Mouse (Mus musculus) liver, adult 2 months (tissue): ENCODE measurements at regions not wholly inside any gene's neighbourhood (a gene's known extent, or its start where the extent isn't known, plus 50 kb on each side); places are given as distances from the start of the nearest gene placed in this dataset.

ENCODE experiments used
- DNase-seq: peaks from one replicate; pipeline ENCODE4 v3.0.0-alpha.2; 2011; ENCODE audit warnings: low read depth, low spot score; ENCODE audit errors: extremely low read depth
- H3K27ac ChIP-seq: fragments of 200-500 bp; replicated peaks from 2 replicates; pipeline ENCODE4 v1.5.1; 2012; ENCODE audit warnings: low read depth, mild to moderate bottlenecking, control low read depth, inconsistent platforms, low read length; ENCODE audit not compliant: insufficient read depth
- H3K27me3 ChIP-seq: fragments of 200-500 bp; 2 replicates; pipeline ENCODE4 v1.6.1; 2012; ENCODE audit warnings: mild to moderate bottlenecking, moderate library complexity, low read length, inconsistent platforms; ENCODE audit not compliant: control insufficient read depth, insufficient read depth
- H3K36me3 ChIP-seq: fragments of 200-500 bp; 2 replicates; pipeline ENCODE4 v1.6.1; 2012; ENCODE audit warnings: low read length, inconsistent platforms; ENCODE audit not compliant: control insufficient read depth, insufficient read depth
- H3K4me1 ChIP-seq: fragments of 200-500 bp; 2 replicates; pipeline ENCODE4 v1.6.1; 2011; ENCODE audit warnings: low read length; ENCODE audit not compliant: control insufficient read depth, insufficient read depth
- H3K4me3 ChIP-seq: fragments of 200-500 bp; 2 replicates; pipeline ENCODE4 v1.5.1; 2011; ENCODE audit warnings: low read depth, mild to moderate bottlenecking, control low read depth, low read length, moderate library complexity; ENCODE audit not compliant: insufficient read depth
- H3K79me2 ChIP-seq: fragments of 200-500 bp; 2 replicates; pipeline ENCODE4 v1.6.1; 2012; ENCODE audit warnings: inconsistent platforms, mild to moderate bottlenecking, low read length, moderate library complexity; ENCODE audit not compliant: control insufficient read depth, insufficient read depth
- H3K9ac ChIP-seq: fragments of 200-500 bp; 2 replicates; pipeline ENCODE4 v1.6.1; 2012; ENCODE audit warnings: low read depth, mild to moderate bottlenecking, control low read depth, inconsistent platforms, low read length
- CTCF ChIP-seq: fragments of 200-500 bp; IDR thresholded peaks from 2 replicates; pipeline ENCODE4 v1.5.1; 2011; ENCODE audit warnings: low read depth, low read length, control low read depth
- POLR2A ChIP-seq: fragments of 200-500 bp; IDR thresholded peaks from 2 replicates; pipeline ENCODE4 v1.6.1; 2011; ENCODE audit warnings: low read length, control low read depth; ENCODE audit not compliant: insufficient read depth; ENCODE audit errors: extremely low read depth
- WGBS: fragments of 180-500 bp; shearing (Covaris S2); methylation state at CpG from one replicate; pipeline ENCODE4 v1.1.7; 2018; 5-methylcytosine and 5-hydroxymethylcytosine counted together

GRCm38 (mm10) chr9:42196552-42196951, 67.5 kb downstream of the Sc5d start:
- Histone ChIP-seq H3K4me3 (no peak overlapping the region), H3K27me3 (no peaks in the 10 kb centered on the region), H3K9ac (no peak overlapping the region), H3K36me3 (no peaks in the 10 kb centered on the region), H3K4me1 (peaks cover 5% of the 10 kb centered on the region), H3K27ac (peak overlapping the region; percentile 84), H3K79me2 (no peaks in the 10 kb centered on the region)
- WGBS: 36% methylated on average over 4 of the region's 4 CpGs
- peak; percentile 91 for DNase-seq
- TF ChIP-seq POLR2A (no peak), CTCF (no peak)

- no peak for DNase-seq
- no peak overlapping the region for H3K9ac ChIP-seq
- WGBS: 80% methylated on average over 6 of the region's 6 CpGs
- H3K27ac ChIP-seq: peak overlapping the region; percentile 84
- H3K27me3 ChIP-seq: no peaks in the 10 kb centered on the region
- no peaks in the 10 kb centered on the region for H3K79me2 ChIP-seq
- TF ChIP-seq CTCF (no peak), POLR2A (no peak)
- H3K4me3 ChIP-seq: no peak overlapping the region
- peaks cover 5% of the 10 kb centered on the region for H3K4me1 ChIP-seq
- no peaks in the 10 kb centered on the region for H3K36me3 ChIP-seq
Observed at GRCm38 (mm10) chr9:42196110-42196509, 67.9 kb downstream of the Sc5d start.

DNA sequence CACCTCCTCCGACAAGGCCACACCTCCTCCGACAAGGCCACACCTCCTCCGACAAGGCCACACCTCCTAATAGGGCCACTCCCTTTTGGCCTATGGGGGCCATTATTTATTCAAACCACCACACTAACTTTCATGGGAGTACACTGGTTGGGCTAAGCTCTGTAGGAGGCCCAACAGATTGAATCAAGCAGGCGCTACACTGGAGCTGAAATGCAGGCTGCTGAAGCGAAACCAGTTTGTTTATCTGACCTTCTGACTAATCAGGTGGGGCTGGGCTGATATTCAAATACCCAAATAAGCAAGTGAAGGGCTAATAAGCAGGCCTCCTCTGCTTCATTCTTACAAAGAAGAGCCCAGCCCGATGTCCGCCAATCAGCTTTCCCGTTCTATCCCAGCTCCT, 68.4 kb downstream of the Sc5d start:
- H3K27ac ChIP-seq: peak overlapping the region; percentile 84
- H3K36me3 ChIP-seq: no peaks in the 10 kb centered on the region
- WGBS: 76% methylated on average over 8 of the region's 8 CpGs
- no peaks in the 10 kb centered on the region for H3K79me2 ChIP-seq
- no peak overlapping the region for H3K4me3 ChIP-seq
- H3K4me1 ChIP-seq: peaks cover 5% of the 10 kb centered on the region
- peak; percentile 77 for DNase-seq
- TF ChIP-seq POLR2A: no peak
- no peak for TF ChIP-seq CTCF
- no peak overlapping the region for H3K9ac ChIP-seq
- no peaks in the 10 kb centered on the region for H3K27me3 ChIP-seq

DNA sequence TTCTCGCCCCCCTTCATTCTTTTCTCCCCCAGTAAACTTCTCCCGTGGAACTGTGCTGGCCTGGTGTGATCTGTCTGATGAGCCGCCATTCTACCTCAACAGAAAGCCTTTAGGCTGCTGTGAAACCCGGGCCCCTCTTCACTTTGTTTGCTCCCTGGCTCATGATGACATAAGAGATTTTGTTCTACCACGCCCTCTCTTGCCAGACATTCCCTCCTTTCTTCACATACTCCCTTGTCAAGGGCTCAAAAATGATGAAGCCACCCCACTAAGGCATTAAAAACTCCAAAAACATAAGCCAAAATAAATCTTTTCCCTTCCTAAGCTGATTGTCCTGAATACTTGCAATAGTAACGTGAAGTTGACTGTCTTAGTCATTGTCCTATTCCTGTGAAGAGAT, 69.1 kb downstream of the Sc5d start:
- Histone ChIP-seq H3K4me1 (peaks cover 5% of the 10 kb centered on the region), H3K36me3 (no peaks in the 10 kb centered on the region), H3K9ac (no peak overlapping the region), H3K27me3 (no peaks in the 10 kb centered on the region), H3K27ac (no peak overlapping the region), H3K79me2 (no peaks in the 10 kb centered on the region), H3K4me3 (no peak overlapping the region)
- TF ChIP-seq CTCF: no peak
- 79% methylated on average over 6 of the region's 6 CpGs for WGBS
- no peak for DNase-seq

- peaks cover 5% of the 10 kb centered on the region for H3K4me1 ChIP-seq
- 89% methylated on average over 2 of the region's 2 CpGs for WGBS
- no peak overlapping the region for H3K4me3 ChIP-seq
- no peaks in the 10 kb centered on the region for H3K27me3 ChIP-seq
- no peak overlapping the region for H3K27ac ChIP-seq
- H3K79me2 ChIP-seq: no peaks in the 10 kb centered on the region
- H3K9ac ChIP-seq: no peak overlapping the region
- H3K36me3 ChIP-seq: no peaks in the 10 kb centered on the region
- no peak for DNase-seq
- TF ChIP-seq CTCF: no peak
- TF ChIP-seq POLR2A: no peak
Observed at GRCm38 (mm10) chr9:42194176-42194575, 69.9 kb downstream of the Sc5d start.

GRCm38 (mm10) chr9:42192967-42193733, 69.1 kb upstream of the Sorl1 start:
- H3K27ac ChIP-seq: no peak overlapping the region
- H3K9ac ChIP-seq: no peak overlapping the region
- H3K27me3 ChIP-seq: no peaks in the 10 kb centered on the region
- no peaks in the 10 kb centered on the region for H3K79me2 ChIP-seq
- no peak for DNase-seq
- H3K36me3 ChIP-seq: no peaks in the 10 kb centered on the region
- 58% methylated on average over 12 of the region's 12 CpGs for WGBS
- no peak overlapping the region for H3K4me3 ChIP-seq
- TF ChIP-seq POLR2A: no peak
- TF ChIP-seq CTCF: no peak
- H3K4me1 ChIP-seq: peaks cover 6% of the 10 kb centered on the region
